Mouse (Mus musculus): ENCODE measurements around the gene Prkcq.

- TF ChIP-seq GATA1 (IDR thresholded peaks at IDR 0.05; ENCODE audit: low read length) (no peak), TAL1 (IDR thresholded peaks at IDR 0.05; ENCODE audit: low read length) (no peak)
Measured at GRCm38 (mm10) chr2:11338931-11339839, 167.3 kb downstream of the Prkcq start.

Data from erythroblast, embryonic 14.5 days (primary cell).